Mouse (Mus musculus): ENCODE results near the gene Gabarapl1. TPM values are rescaled to one million over a fixed set of nuclear protein-coding genes. Genes with fewer than 3 reads are reported as not detected.

Gabarapl1 gene
- polyA plus RNA-seq, 1 experiment = 107 TPM

- 35% methylated on average over 1 of the region's 1 CpGs for WGBS
- TF ChIP-seq POLR2A (IDR thresholded peaks at IDR 0.05; ENCODE audit: borderline replicate concordance, extremely low read depth, low read depth, low read length) (no peak), CTCF (IDR thresholded peaks at IDR 0.05; ENCODE audit: insufficient read depth, low read length) (no peak)
- H3K4me3 ChIP-seq (replicated peaks; ENCODE audit: extremely low read depth, low read depth, low read length) = no peak overlapping the region
Measured at GRCm38 (mm10) chr6:129513409-129513808, 19.6 kb upstream of the Gabarapl1 start.

GRCm38 (mm10) chr6:129514376-129514775 lies 18.6 kb upstream of the Gabarapl1 start:
- WGBS = 39% methylated on average over 2 of the region's 2 CpGs
- TF ChIP-seq POLR2A (IDR thresholded peaks at IDR 0.05; ENCODE audit: borderline replicate concordance, extremely low read depth, low read depth, low read length) = no peak
- TF ChIP-seq CTCF (IDR thresholded peaks at IDR 0.05; ENCODE audit: insufficient read depth, low read length) = no peak
- no peak for DNase-seq

More at GRCm38 (mm10) chr6:129513409-129513808, 19.6 kb upstream of the Gabarapl1 start:
- peaks cover 4% of the 10 kb centered on the region for H3K4me1 ChIP-seq (ENCODE audit: control insufficient read depth, insufficient read depth, low read length)
- DNase-seq = no peak

GRCm38 (mm10) chr6:129515068-129515467 lies 17.9 kb upstream of the Gabarapl1 start:
- TF ChIP-seq CTCF (IDR thresholded peaks at IDR 0.05; ENCODE audit: insufficient read depth, low read length) = no peak
- no peak for TF ChIP-seq POLR2A (IDR thresholded peaks at IDR 0.05; ENCODE audit: borderline replicate concordance, extremely low read depth, low read depth, low read length)
- WGBS = 80% methylated on average over 3 of the region's 3 CpGs
- Histone ChIP-seq H3K4me1 (ENCODE audit: control insufficient read depth, insufficient read depth, low read length) (peaks cover 4% of the 10 kb centered on the region), H3K4me3 (replicated peaks; ENCODE audit: extremely low read depth, low read depth, low read length) (no peak overlapping the region)
- DNase-seq = no peak

More at GRCm38 (mm10) chr6:129514376-129514775, 18.6 kb upstream of the Gabarapl1 start:
- no peak overlapping the region for H3K4me3 ChIP-seq (replicated peaks; ENCODE audit: extremely low read depth, low read depth, low read length)
- peaks cover 4% of the 10 kb centered on the region for H3K4me1 ChIP-seq (ENCODE audit: control insufficient read depth, insufficient read depth, low read length)

- no peak for DNase-seq
- Histone ChIP-seq H3K4me1 (ENCODE audit: control insufficient read depth, insufficient read depth, low read length) (peaks cover 4% of the 10 kb centered on the region), H3K4me3 (replicated peaks; ENCODE audit: extremely low read depth, low read depth, low read length) (no peak overlapping the region)
- 87% methylated on average over 10 of the region's 10 CpGs for WGBS
- TF ChIP-seq POLR2A (IDR thresholded peaks at IDR 0.05; ENCODE audit: borderline replicate concordance, extremely low read depth, low read depth, low read length) (no peak), CTCF (IDR thresholded peaks at IDR 0.05; ENCODE audit: insufficient read depth, low read length) (no peak)
Measured at GRCm38 (mm10) chr6:129516388-129516787, 16.6 kb upstream of the Gabarapl1 start.

GRCm38 (mm10) chr6:129517752-129518408 lies 15.1 kb upstream of the Gabarapl1 start:
- TF ChIP-seq CTCF (IDR thresholded peaks at IDR 0.05; ENCODE audit: insufficient read depth, low read length) (peak; percentile 30; the same call in 1 of the 2 replicates), POLR2A (IDR thresholded peaks at IDR 0.05; ENCODE audit: borderline replicate concordance, extremely low read depth, low read depth, low read length) (no peak)
- DNase-seq = no peak
- no peak overlapping the region for H3K4me3 ChIP-seq (replicated peaks; ENCODE audit: extremely low read depth, low read depth, low read length)
- peaks cover 4% of the 10 kb centered on the region for H3K4me1 ChIP-seq (ENCODE audit: control insufficient read depth, insufficient read depth, low read length)
- WGBS = 50% methylated on average over 2 of the region's 2 CpGs

DNA sequence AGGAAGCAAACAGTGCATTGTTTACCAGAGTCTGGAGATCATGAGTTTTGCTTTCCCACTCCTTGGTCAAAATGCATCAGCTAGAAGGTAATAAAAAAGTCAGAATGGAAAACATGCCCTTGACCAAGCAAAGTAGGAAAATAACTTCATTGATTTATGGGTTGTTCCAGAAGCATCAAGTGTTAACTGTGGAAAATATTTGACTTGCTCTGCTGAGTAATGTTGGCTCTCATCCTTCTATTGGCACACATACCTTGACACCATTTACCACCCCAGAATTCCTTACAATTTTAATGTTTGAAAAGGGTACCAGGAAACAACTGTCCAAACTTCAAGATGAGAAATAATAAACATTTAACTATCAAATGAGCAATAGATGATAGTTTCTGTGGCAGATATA lies 6.9 kb upstream of the Gabarapl1 start:
- no peak for DNase-seq
- no peak overlapping the region for H3K4me3 ChIP-seq (replicated peaks; ENCODE audit: extremely low read depth, low read depth, low read length)
- TF ChIP-seq CTCF (IDR thresholded peaks at IDR 0.05; ENCODE audit: insufficient read depth, low read length) (no peak), POLR2A (IDR thresholded peaks at IDR 0.05; ENCODE audit: borderline replicate concordance, extremely low read depth, low read depth, low read length) (no peak)
- no peaks in the 10 kb centered on the region for H3K4me1 ChIP-seq (ENCODE audit: control insufficient read depth, insufficient read depth, low read length)

- DNase-seq = no peak
- Histone ChIP-seq H3K4me3 (replicated peaks; ENCODE audit: extremely low read depth, low read depth, low read length) (no peak overlapping the region), H3K4me1 (ENCODE audit: control insufficient read depth, insufficient read depth, low read length) (peaks cover 1% of the 10 kb centered on the region)
- no peak for TF ChIP-seq CTCF (IDR thresholded peaks at IDR 0.05; ENCODE audit: insufficient read depth, low read length)
- no peak for TF ChIP-seq POLR2A (IDR thresholded peaks at IDR 0.05; ENCODE audit: borderline replicate concordance, extremely low read depth, low read depth, low read length)
- 37% methylated on average over 2 of the region's 2 CpGs for WGBS
Measured at GRCm38 (mm10) chr6:129527416-129527815, 5.5 kb upstream of the Gabarapl1 start.

- Histone ChIP-seq H3K4me3 (replicated peaks; ENCODE audit: extremely low read depth, low read depth, low read length) (no peak overlapping the region), H3K4me1 (ENCODE audit: control insufficient read depth, insufficient read depth, low read length) (peaks cover 3% of the 10 kb centered on the region)
- DNase-seq = no peak
- WGBS = 83% methylated on average over 1 of the region's 1 CpGs
- TF ChIP-seq POLR2A (IDR thresholded peaks at IDR 0.05; ENCODE audit: borderline replicate concordance, extremely low read depth, low read depth, low read length) = no peak
- no peak for TF ChIP-seq CTCF (IDR thresholded peaks at IDR 0.05; ENCODE audit: insufficient read depth, low read length)
Measured at GRCm38 (mm10) chr6:129529605-129530004, 3.4 kb upstream of the Gabarapl1 start.

DNA sequence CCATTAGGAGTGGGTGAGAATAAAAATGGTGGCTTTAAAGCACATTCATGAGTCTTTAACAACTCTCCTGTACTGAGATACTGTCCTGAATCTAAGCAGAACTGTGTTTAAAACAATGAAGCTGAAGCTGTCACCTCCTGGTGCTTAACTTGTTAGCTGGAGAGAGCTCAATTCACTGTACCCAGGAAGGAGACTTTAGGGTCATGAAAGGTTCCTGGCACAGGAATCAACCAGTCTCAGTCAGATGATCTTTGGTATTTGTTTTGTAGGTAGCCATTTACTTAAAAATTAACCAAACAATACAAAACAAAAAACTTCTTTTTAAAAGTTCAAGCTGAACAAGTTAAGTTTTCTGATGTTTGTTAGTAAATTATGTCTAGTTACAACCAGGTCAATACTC lies 2.7 kb upstream of the Gabarapl1 start:
- no peak for DNase-seq
- no peak for TF ChIP-seq POLR2A (IDR thresholded peaks at IDR 0.05; ENCODE audit: borderline replicate concordance, extremely low read depth, low read depth, low read length)
- TF ChIP-seq CTCF (IDR thresholded peaks at IDR 0.05; ENCODE audit: insufficient read depth, low read length) = no peak
- H3K4me1 ChIP-seq (ENCODE audit: control insufficient read depth, insufficient read depth, low read length) = peaks cover 5% of the 10 kb centered on the region
- no peak overlapping the region for H3K4me3 ChIP-seq (replicated peaks; ENCODE audit: extremely low read depth, low read depth, low read length)

DNA sequence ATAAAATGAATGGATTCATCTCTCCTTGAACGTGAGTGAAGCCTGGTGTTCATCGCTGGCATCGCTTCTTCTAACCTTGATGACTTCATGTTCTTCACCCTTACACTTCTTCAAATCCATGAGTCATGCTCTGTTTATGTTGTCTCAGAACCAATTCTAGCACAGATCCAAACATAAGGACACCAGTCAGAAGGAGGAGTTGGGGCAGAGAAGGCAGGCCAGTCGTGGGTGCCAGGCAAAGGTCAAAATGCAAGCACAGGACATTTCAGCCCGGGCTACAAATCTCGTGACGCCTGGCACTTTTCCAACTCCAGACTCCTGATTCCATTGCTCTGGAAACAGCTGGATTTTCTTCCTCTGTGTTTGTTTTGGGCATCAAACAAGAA lies 411 bp upstream of the Gabarapl1 start:
- 15% methylated on average over 7 of the region's 7 CpGs for WGBS
- Histone ChIP-seq H3K4me3 (replicated peaks; ENCODE audit: extremely low read depth, low read depth, low read length) (peak overlapping the region; percentile 3), H3K4me1 (ENCODE audit: control insufficient read depth, insufficient read depth, low read length) (peaks cover 13% of the 10 kb centered on the region)
- peak; percentile 61 for DNase-seq
- TF ChIP-seq POLR2A (IDR thresholded peaks at IDR 0.05; ENCODE audit: borderline replicate concordance, extremely low read depth, low read depth, low read length) (no peak), CTCF (IDR thresholded peaks at IDR 0.05; ENCODE audit: insufficient read depth, low read length) (no peak)

Measured in lung, adult 2 months (tissue).